Comparison of ENCODE assay signal across 21 mouse cellular contexts in the genomic region with DNA sequence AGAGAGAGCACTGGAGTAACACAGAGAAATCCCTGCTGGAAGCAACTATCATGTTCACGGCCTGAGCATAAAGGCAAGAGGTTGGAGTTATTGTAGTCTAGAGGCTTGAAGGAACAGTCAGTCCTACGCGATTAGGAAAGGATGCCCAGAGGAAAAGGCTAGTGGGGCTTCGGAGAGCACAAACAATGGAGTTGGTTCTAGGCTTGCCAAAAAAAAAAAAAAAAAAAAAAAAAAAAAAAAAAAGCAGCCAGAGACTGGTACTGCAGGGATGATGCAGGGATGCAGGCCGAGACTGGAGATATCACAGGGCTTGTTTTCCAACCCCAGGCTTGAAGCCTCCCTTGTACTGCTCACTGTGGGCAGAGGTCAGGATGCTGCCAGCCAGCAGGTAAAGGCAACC. TPM values are rescaled to one million over a fixed set of nuclear protein-coding genes. Genes with fewer than 3 reads are reported as not detected.
DNase-seq lines count a peak whose midpoint lies in the region; ATAC-seq and TF ChIP-seq lines count a peak whose summit lies in the region.
"Had no signal": no experiment of that assay in that cellular context is flagged by ENCODE, and none has a peak within 500 bp of the region (broad histone marks: within the 10 kb centered on the region; RNA-seq: fewer than 3 reads in every experiment).

No protein-coding gene starts in this region.

- no peaks in the 10 kb centered on the region for H3K27me3 ChIP-seq in heart, postnatal 0 days (ENCODE audit: control insufficient read depth, insufficient read depth, low read length)
- no peaks in the 10 kb centered on the region for H3K27me3 ChIP-seq in heart, embryonic 10.5 days (ENCODE audit: insufficient read depth, poor library complexity, severe bottlenecking)
- no peaks in the 10 kb centered on the region for H3K27me3 ChIP-seq in midbrain, embryonic 16.5 days (ENCODE audit: control insufficient read depth, insufficient read depth, low read depth, low read length)
- H3K27me3 ChIP-seq in midbrain, embryonic 13.5 days: no peaks in the 10 kb centered on the region
- H3K27me3 ChIP-seq: hindbrain, embryonic 12.5 days; limb, embryonic 15.5 days; megakaryocyte, embryonic 14.5 days had no signal

- H3K36me3 ChIP-seq in heart, postnatal 0 days (replicated peaks; ENCODE audit: control insufficient read depth, insufficient read depth, low read length): no peaks in the 10 kb centered on the region
- no peaks in the 10 kb centered on the region for H3K36me3 ChIP-seq in heart, embryonic 10.5 days
- H3K36me3 ChIP-seq in midbrain, embryonic 16.5 days (ENCODE audit: control insufficient read depth, insufficient read depth, low read length): no peaks in the 10 kb centered on the region
- H3K36me3 ChIP-seq in midbrain, embryonic 13.5 days: no peaks in the 10 kb centered on the region
- H3K36me3 ChIP-seq in ES-E14 (ENCODE audit: control insufficient read depth, insufficient read depth, low read length, poor library complexity, severe bottlenecking): no peaks in the 10 kb centered on the region
- H3K36me3 ChIP-seq: forebrain, embryonic 12.5 days; hindbrain, embryonic 12.5 days; limb, embryonic 15.5 days had no signal

- H3K4me2 ChIP-seq in heart, postnatal 0 days (ENCODE audit: low read depth, low read length): no peak overlapping the region
- H3K4me2 ChIP-seq in midbrain, embryonic 16.5 days (ENCODE audit: low read length): no peak overlapping the region
- no peak overlapping the region for H3K4me2 ChIP-seq in midbrain, embryonic 13.5 days (replicated peaks)
- H3K4me2 ChIP-seq: forebrain, embryonic 12.5 days; heart, embryonic 11.5 days; hindbrain, embryonic 12.5 days; limb, embryonic 15.5 days had no signal

- H3K4me1 ChIP-seq in heart, postnatal 0 days (ENCODE audit: control insufficient read depth, insufficient read depth): no peaks in the 10 kb centered on the region
- H3K4me1 ChIP-seq in heart, embryonic 10.5 days: no peaks in the 10 kb centered on the region
- H3K4me1 ChIP-seq in midbrain, embryonic 16.5 days (ENCODE audit: control insufficient read depth, insufficient read depth, low read length): no peaks in the 10 kb centered on the region
- peaks cover 3% of the 10 kb centered on the region for H3K4me1 ChIP-seq in midbrain, embryonic 13.5 days (replicated peaks)
- peaks cover 18 to 19% of the 10 kb centered on the region in 2 experiments for H3K4me1 ChIP-seq in ES-E14 (ENCODE audit: control insufficient read depth in 2 of 2, insufficient read depth in 2 of 2, low read length in 2 of 2, poor library complexity in 1 of 2)
- peaks cover 12% of the 10 kb centered on the region for H3K4me1 ChIP-seq in bone marrow, adult 2 months (ENCODE audit: control insufficient read depth, insufficient read depth, low read length)
- H3K4me1 ChIP-seq: forebrain, embryonic 12.5 days; hindbrain, embryonic 12.5 days had no signal

- no peak for TF ChIP-seq EP300 in heart, postnatal 0 days (IDR thresholded peaks at IDR 0.05; ENCODE audit: low read depth)

- TF ChIP-seq POLR2A in bone marrow, adult 2 months (IDR thresholded peaks at IDR 0.05; ENCODE audit: borderline replicate concordance, control insufficient read depth, low read depth, low read length): no peak

- ATAC-seq in heart, postnatal 0 days (ENCODE audit: insufficient read depth, low read depth): no peak
- 0 out of 2 replicates have a peak, but pooled peaks have one; percentile 16 for ATAC-seq in midbrain, embryonic 16.5 days
- no peak for ATAC-seq in midbrain, embryonic 13.5 days
- ATAC-seq: activated CD4-positive, CD25-positive, alpha-beta regulatory T cell, adult 4 months had no signal

- H3K9ac ChIP-seq in heart, postnatal 0 days (replicated peaks; ENCODE audit: low read depth, low read length): no peak overlapping the region
- H3K9ac ChIP-seq in midbrain, embryonic 16.5 days (ENCODE audit: low read depth, low read length): no peak overlapping the region
- H3K9ac ChIP-seq in midbrain, embryonic 13.5 days (replicated peaks): no peak overlapping the region
- H3K9ac ChIP-seq in ES-E14 (ENCODE audit: insufficient read depth, low read depth, low read length, poor library complexity, severe bottlenecking): no peak overlapping the region
- H3K9ac ChIP-seq: forebrain, embryonic 12.5 days; hindbrain, embryonic 12.5 days; limb, embryonic 15.5 days had no signal

- 76% methylated on average over 5 of the region's 5 CpGs for WGBS in heart, postnatal 0 days
- 67% methylated on average over 5 of the region's 5 CpGs for WGBS in heart, embryonic 10.5 days
- 64% methylated on average over 5 of the region's 5 CpGs for WGBS in midbrain, embryonic 16.5 days
- WGBS in midbrain, embryonic 13.5 days: 74% methylated on average over 5 of the region's 5 CpGs
- WGBS in bone marrow, adult 2 months: 83% methylated on average over 5 of the region's 5 CpGs

- TF ChIP-seq CTCF in heart, postnatal 0 days (IDR thresholded peaks at IDR 0.05; ENCODE audit: low read depth): no peak
- TF ChIP-seq CTCF in bone marrow, adult 2 months (IDR thresholded peaks at IDR 0.05; ENCODE audit: control insufficient read depth, insufficient read depth, low read length): no peak

- no peak for DNase-seq in heart, postnatal 0 days (ENCODE audit: low spot score)
- no peak for DNase-seq in heart, embryonic 10.5 days (ENCODE audit: low spot score)
- no peak for DNase-seq in ES-E14 (ENCODE audit: low read depth, low spot score)
- no peak for DNase-seq in neural tube, embryonic 10.5 days (ENCODE audit: extremely low spot score, low spot score)
- DNase-seq: adrenal gland, postnatal 10 days; cerebellum, adult 11-12 months; cerebellum, postnatal 36 days; gastrocnemius, postnatal 36 days; heart, postnatal 14 days; kidney, adult 9 months; kidney, postnatal 36 days; lung, postnatal 14 days had no signal

- in situ Hi-C loops in ES-E14 (cut with MboI; ENCODE audit: low sequenced_read_pairs in 2 of 2, unreplicated experiment in 2 of 2): loop anchor here in 1 of 2 experiments (25.0 kb wide), 1 partner anchor 222 kb away; no protein-coding TSS in a partner anchor

- H3K9me3 ChIP-seq in heart, postnatal 0 days (replicated peaks; ENCODE audit: control insufficient read depth, low read length): no peaks in the 10 kb centered on the region
- H3K9me3 ChIP-seq in heart, embryonic 10.5 days: no peaks in the 10 kb centered on the region
- no peaks in the 10 kb centered on the region for H3K9me3 ChIP-seq in midbrain, embryonic 16.5 days (replicated peaks; ENCODE audit: control insufficient read depth, low read length, poor library complexity, severe bottlenecking)
- H3K9me3 ChIP-seq in midbrain, embryonic 13.5 days: no peaks in the 10 kb centered on the region
- no peaks in the 10 kb centered on the region for H3K9me3 ChIP-seq in ES-E14 (ENCODE audit: control insufficient read depth, insufficient read depth, low read depth, low read length)
- H3K9me3 ChIP-seq: forebrain, embryonic 12.5 days; hindbrain, embryonic 12.5 days; limb, embryonic 15.5 days had no signal

- H3K27ac ChIP-seq in heart, postnatal 0 days (ENCODE audit: low read depth): 0 out of 2 replicates have a peak overlapping the region, but pooled peaks have one; percentile 52
- no peak overlapping the region for H3K27ac ChIP-seq in heart, embryonic 10.5 days
- no peak overlapping the region for H3K27ac ChIP-seq in midbrain, embryonic 16.5 days (ENCODE audit: low read length)
- H3K27ac ChIP-seq in midbrain, embryonic 13.5 days: no peak overlapping the region
- H3K27ac ChIP-seq in ES-E14 (ENCODE audit: insufficient read depth, low read depth, low read length, poor library complexity, severe bottlenecking): no peak overlapping the region
- peak overlapping the region; percentile 87; the same call in 1 of the 2 replicates for H3K27ac ChIP-seq in bone marrow, adult 2 months (ENCODE audit: control insufficient read depth, insufficient read depth, low read depth, low read length, poor library complexity)
- H3K27ac ChIP-seq: forebrain, embryonic 12.5 days; hindbrain, embryonic 12.5 days; limb, embryonic 15.5 days had no signal

- no peak overlapping the region for H3K4me3 ChIP-seq in heart, postnatal 0 days (ENCODE audit: low read depth, low read length)
- H3K4me3 ChIP-seq in heart, embryonic 10.5 days: no peak overlapping the region
- H3K4me3 ChIP-seq in midbrain, embryonic 16.5 days (ENCODE audit: low read depth, low read length): no peak overlapping the region
- H3K4me3 ChIP-seq in midbrain, embryonic 13.5 days (replicated peaks): no peak overlapping the region
- no peak overlapping the region for H3K4me3 ChIP-seq in ES-E14 (ENCODE audit: insufficient read depth in 1 of 2, low read depth in 1 of 2, low read length in 2 of 2, poor library complexity in 1 of 2, severe bottlenecking in 1 of 2)
- H3K4me3 ChIP-seq in bone marrow, adult 2 months (replicated peaks; ENCODE audit: control insufficient read depth, low read depth, low read length): no peak overlapping the region
- H3K4me3 ChIP-seq: forebrain, embryonic 12.5 days; hindbrain, embryonic 12.5 days; limb, embryonic 15.5 days had no signal

TF ChIP-seq in ES-E14, 5 proteins besides CTCF, POLR2A, EP300 and RAD21:
- TF ChIP-seq ZNF384 (IDR thresholded peaks at IDR 0.05; ENCODE audit: low read depth, low read length) (peak; percentile 78), HCFC1 (IDR thresholded peaks at IDR 0.05; ENCODE audit: borderline replicate concordance, insufficient read depth, low read length) (no peak), MAFK (IDR thresholded peaks at IDR 0.05; ENCODE audit: insufficient read depth, low read depth, low read length) (no peak), CHD2 (IDR thresholded peaks at IDR 0.05; ENCODE audit: low read depth, low read length) (no peak), ZC3H11A (IDR thresholded peaks at IDR 0.05; ENCODE audit: borderline replicate concordance, low read depth, low read length) (no peak)

RNA-seq across cellular contexts. Expression of gene Zdhhc20, which starts 19.2 kb away (rescaled TPM):
- 13.2 and 18.8 TPM in 2 replicates for total RNA-seq in heart, postnatal 0 days (2014; rRNA removed; ENCODE audit: low replicate concordance)
- polyA plus RNA-seq in heart, postnatal 0 days (2015; fragmentation: Nextera tagmentation; extraction: Ambion mirVana): 25.9 and 28.6 TPM in 2 replicates
- polyA plus RNA-seq in heart, embryonic 10.5 days (2016; fragmentation: Nextera tagmentation; extraction: Ambion mirVana): 46.7 and 52.1 TPM in 2 replicates
- polyA plus RNA-seq in midbrain, embryonic 16.5 days (2015; fragmentation: Nextera tagmentation; extraction: Ambion mirVana): 36.6 and 43.1 TPM in 2 replicates
- 43.9 and 50.3 TPM in 2 replicates for polyA plus RNA-seq in midbrain, embryonic 13.5 days (2015; fragmentation: Nextera tagmentation; extraction: Ambion mirVana)
- 22.7 and 35.1 TPM in 2 replicates for total RNA-seq in ES-E14 (2012; rRNA removed)
- 3.7 and 9.3 TPM in 2 replicates for polyA plus RNA-seq in bone marrow, adult 2 months (2011; ENCODE audit: insufficient read depth, insufficient read length, low replicate concordance, missing spikeins)

Comparison
In these comparisons a context has a peak if more than half of its experiments do, and no peak if none do; other contexts are left out.
1. H3K27ac ChIP-seq: peak in heart, postnatal 0 days (single experiment) and bone marrow, adult 2 months (single experiment); none in heart, embryonic 10.5 days (single experiment), midbrain, embryonic 16.5 days (single experiment), midbrain, embryonic 13.5 days (single experiment) and ES-E14 (single experiment).